Mouse (Mus musculus) ovary, postnatal 36 days (tissue): ENCODE data around the gene Khdrbs2.
"Not testable (repeated sequence)": the region's sequence is repeated elsewhere in the genome, so short reads cannot be mapped to it uniquely, and the experiment has no call there.

Source experiments
- DNase-seq: peaks from one replicate; pipeline ENCODE4 v3.0.0; 2022; ENCODE audit warnings: low spot score, mixed read lengths

The Khdrbs2 gene

GRCm38 (mm10) chr1:32471022-32471421 is 298.5 kb downstream of the Khdrbs2 start:
- no peak for DNase-seq

- DNase-seq: no peak
Measured at GRCm38 (mm10) chr1:32471502-32472214, 299.1 kb downstream of the Khdrbs2 start.

GRCm38 (mm10) chr1:32487944-32488343 is 315.4 kb downstream of the Khdrbs2 start:
- no peak for DNase-seq

GRCm38 (mm10) chr1:32503381-32503780 is 330.9 kb downstream of the Khdrbs2 start:
- no peak for DNase-seq

- not testable (repeated sequence) for DNase-seq
Measured at GRCm38 (mm10) chr1:32547194-32547593, 374.7 kb downstream of the Khdrbs2 start, which contains the start of gene Gm5415. Gene Gm5415 (minus strand): TSS chr1:32547294.

GRCm38 (mm10) chr1:32553459-32553858 is 380.9 kb downstream of the Khdrbs2 start:
- DNase-seq: no peak

GRCm38 (mm10) chr1:32553925-32554324 is 381.4 kb downstream of the Khdrbs2 start:
- no peak for DNase-seq

- DNase-seq: no peak
Measured at GRCm38 (mm10) chr1:32568901-32569300, 396.4 kb downstream of the Khdrbs2 start.

GRCm38 (mm10) chr1:32626060-32626459 is 453.5 kb downstream of the Khdrbs2 start:
- DNase-seq: no peak

- DNase-seq: no peak
Measured at GRCm38 (mm10) chr1:32632415-32633354, 460.2 kb downstream of the Khdrbs2 start.

GRCm38 (mm10) chr1:32633404-32633803 is 460.9 kb downstream of the Khdrbs2 start:
- no peak for DNase-seq

GRCm38 (mm10) chr1:32639118-32639517 is 466.6 kb downstream of the Khdrbs2 start:
- DNase-seq: no peak

GRCm38 (mm10) chr1:32649647-32650209 is 477.2 kb downstream of the Khdrbs2 start:
- DNase-seq: no peak

- no peak for DNase-seq
Measured at GRCm38 (mm10) chr1:32693806-32694205, 521.3 kb downstream of the Khdrbs2 start.

GRCm38 (mm10) chr1:32700132-32700531 is 527.6 kb downstream of the Khdrbs2 start:
- no peak for DNase-seq

- no peak for DNase-seq
Measured at GRCm38 (mm10) chr1:32701267-32701666, 528.8 kb downstream of the Khdrbs2 start.
